Mouse (Mus musculus) ovary, postnatal 14 days (tissue): Measurements from ENCODE around the gene Dlgap1.
A peak's percentile ranks its signal among the peaks of the same experiment; 100 is the strongest.
"Not testable (repeated sequence)": the region's sequence is repeated elsewhere in the genome, so short reads cannot be mapped to it uniquely, and the experiment has no call there.

ENCODE experiments used
- DNase-seq: peaks from one replicate; pipeline ENCODE4 v3.0.0; 2022; ENCODE audit warnings: low spot score

Dlgap1 gene

DNA sequence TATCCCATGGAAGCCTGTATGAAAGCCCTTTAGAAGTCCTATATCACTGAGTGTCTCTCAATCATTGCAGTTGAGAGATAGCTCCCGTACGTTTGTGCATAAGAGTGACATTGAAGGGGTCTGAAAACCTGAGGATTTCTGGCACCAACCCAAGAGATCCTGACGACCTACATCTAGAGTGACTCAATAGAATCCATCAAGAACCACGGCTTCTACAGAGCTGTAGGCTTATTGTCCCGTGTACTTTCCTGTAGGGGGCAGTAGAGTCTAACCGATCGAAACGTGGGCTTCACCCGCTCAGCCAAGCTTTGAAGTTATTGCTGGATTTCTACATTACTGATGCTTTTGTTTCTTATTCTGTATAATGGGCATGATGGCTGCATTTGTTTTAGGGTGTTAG, 558.2 kb downstream of the Dlgap1 start:
- peak; percentile 25 for DNase-seq

GRCm38 (mm10) chr17:70528196-70529187, 559.6 kb downstream of the Dlgap1 start:
- DNase-seq: no peak

GRCm38 (mm10) chr17:70534321-70534720, 565.4 kb downstream of the Dlgap1 start:
- DNase-seq: no peak

GRCm38 (mm10) chr17:70541816-70542215, 572.9 kb downstream of the Dlgap1 start:
- DNase-seq: no peak

- no peak for DNase-seq
These were observed 581.9 kb downstream of the Dlgap1 start for GRCm38 (mm10) chr17:70550793-70551192.

- DNase-seq: no peak
These were observed 592.7 kb downstream of the Dlgap1 start for GRCm38 (mm10) chr17:70561547-70561946.

DNA sequence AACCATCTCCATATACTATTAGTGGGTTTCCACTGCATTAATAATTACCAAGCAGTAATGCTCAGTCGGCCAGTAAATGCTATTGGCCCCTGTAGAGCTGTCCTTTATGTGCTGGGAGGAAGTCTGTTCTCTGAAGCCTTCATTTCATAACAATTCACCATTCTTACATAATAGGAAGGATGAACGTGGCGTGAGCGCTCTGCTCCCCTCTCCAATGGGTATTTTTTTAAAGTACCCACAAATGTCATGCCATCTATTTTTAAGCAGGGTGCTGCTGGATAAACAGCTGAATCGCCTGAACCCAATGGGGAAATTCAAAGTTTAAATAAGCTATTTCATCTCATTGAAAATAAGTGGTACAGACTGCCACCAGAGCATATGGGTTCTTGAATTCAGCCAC, 602.0 kb downstream of the Dlgap1 start:
- no peak for DNase-seq

GRCm38 (mm10) chr17:70583042-70583441, 614.2 kb downstream of the Dlgap1 start:
- DNase-seq: no peak

DNA sequence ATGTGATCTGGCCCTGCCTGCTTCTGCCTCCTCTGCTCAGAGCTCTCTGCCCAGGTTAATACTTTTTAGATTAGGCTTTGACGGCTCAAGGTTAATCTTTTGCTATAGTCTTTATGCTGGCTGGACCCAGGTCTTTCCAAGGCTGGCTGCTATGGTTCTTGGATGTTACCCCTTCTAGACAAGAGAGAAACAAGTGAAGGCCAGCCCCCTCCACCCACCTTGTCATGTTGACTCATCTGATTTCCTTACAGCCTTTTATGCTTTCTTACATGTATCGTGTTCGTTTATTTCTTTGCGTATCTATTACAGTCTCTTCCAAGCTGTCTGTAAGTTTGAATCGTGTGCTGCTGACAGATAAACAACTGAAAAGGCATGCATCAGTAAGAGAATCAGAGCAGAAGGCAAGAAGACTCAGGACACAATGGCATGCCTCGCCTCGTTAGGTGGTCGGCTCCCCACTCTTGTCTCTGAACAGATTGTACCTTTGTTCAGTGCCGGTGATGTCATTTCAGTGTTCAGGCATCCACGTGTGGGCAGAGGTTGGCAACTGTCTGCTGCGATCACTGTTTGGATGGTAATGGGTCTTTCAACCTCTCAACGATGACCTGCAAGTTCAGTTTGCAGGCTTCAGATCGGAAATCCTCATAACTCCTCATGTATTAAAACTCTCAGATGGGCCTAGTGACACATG, 618.0 kb downstream of the Dlgap1 start:
- no peak for DNase-seq

- not testable (repeated sequence) for DNase-seq
These were observed 619.2 kb downstream of the Dlgap1 start for GRCm38 (mm10) chr17:70587975-70588630.

- DNase-seq: no peak
These were observed 619.8 kb downstream of the Dlgap1 start for GRCm38 (mm10) chr17:70588691-70589090.

DNA sequence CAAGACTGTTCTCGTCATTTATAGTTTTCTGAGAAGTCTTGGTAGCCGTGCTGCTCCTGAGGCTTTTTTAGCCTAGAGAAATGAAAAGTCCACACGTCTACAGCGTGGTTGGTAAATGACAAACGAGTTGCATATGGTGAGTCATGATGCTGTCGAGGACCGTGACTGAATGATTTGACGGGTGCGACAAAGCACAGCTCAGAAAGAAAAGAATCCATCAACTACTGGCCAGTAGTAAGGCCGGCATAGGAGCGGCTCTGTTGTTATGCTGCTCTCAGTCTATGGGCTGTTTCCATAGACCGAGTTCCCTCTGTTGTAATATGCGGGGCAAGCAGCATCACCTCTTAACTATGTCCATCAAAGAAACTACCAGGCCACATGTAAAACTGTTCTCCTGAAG, 620.3 kb downstream of the Dlgap1 start:
- DNase-seq: no peak

DNA sequence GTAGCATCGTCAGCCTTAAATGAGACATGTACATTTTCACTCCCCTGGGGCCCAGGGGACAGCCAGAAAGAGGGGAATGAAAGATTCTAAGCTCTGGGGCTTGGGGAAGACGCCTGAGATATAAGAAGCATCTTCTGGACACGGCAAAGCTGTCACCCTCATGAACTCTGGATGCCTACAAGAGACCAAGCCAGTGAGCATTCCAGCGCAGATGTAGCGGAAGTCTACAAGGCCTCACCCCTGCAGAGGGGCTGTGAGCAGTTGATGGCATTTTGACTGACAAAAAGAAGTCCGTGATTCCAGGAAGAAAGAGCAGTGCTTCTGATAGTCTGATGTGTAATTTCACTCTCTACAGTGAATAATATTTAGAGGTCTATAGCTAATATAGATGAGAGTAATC, 621.6 kb downstream of the Dlgap1 start:
- DNase-seq: no peak

- no peak for DNase-seq
These were observed 625.4 kb downstream of the Dlgap1 start for GRCm38 (mm10) chr17:70594277-70594676.

- DNase-seq: no peak
These were observed 627.5 kb downstream of the Dlgap1 start for GRCm38 (mm10) chr17:70596326-70596725.

GRCm38 (mm10) chr17:70600462-70600861, 631.6 kb downstream of the Dlgap1 start:
- DNase-seq: no peak

- DNase-seq: no peak
These were observed 633.2 kb downstream of the Dlgap1 start for GRCm38 (mm10) chr17:70602051-70602450.

GRCm38 (mm10) chr17:70605659-70606058, 636.8 kb downstream of the Dlgap1 start:
- DNase-seq: no peak

DNA sequence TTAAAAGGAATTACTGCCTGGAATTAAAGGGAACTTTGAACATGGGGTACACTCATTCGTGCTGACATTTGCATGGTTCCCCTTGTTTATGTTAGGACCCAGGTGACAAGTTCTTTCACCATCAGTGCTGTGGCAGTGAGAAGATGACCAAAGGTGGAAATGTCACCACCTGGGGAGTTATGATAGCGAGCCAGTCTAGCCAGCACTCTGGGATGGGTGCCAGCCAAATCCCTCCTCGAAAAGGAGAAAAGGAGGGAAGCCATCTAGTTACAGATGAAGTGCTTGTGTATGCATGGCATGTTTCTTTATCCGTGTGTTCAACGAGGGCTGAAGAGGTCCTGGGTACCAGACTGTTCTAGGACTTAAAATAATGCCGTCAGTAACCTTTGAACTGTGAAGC, 643.3 kb downstream of the Dlgap1 start:
- DNase-seq: no peak

DNA sequence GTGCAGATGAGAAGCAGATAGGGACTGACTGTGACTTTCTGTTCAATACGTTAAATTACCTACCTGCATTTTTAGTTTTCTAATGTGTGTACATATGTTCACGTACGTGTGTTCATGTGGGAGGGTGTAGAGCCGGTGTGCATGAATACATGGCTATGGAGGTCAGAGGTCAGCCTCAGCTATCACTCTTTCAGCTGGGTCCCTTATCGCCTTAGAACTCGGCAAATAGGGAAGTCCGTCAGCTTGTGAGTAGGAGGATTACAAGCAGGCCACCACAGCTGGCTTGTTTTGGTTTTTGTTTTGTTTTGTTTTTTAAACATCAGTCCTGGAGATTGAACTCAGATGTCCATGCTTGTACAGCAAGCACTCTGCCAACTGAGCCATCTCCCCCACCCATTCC, 645.0 kb downstream of the Dlgap1 start:
- no peak for DNase-seq

DNA sequence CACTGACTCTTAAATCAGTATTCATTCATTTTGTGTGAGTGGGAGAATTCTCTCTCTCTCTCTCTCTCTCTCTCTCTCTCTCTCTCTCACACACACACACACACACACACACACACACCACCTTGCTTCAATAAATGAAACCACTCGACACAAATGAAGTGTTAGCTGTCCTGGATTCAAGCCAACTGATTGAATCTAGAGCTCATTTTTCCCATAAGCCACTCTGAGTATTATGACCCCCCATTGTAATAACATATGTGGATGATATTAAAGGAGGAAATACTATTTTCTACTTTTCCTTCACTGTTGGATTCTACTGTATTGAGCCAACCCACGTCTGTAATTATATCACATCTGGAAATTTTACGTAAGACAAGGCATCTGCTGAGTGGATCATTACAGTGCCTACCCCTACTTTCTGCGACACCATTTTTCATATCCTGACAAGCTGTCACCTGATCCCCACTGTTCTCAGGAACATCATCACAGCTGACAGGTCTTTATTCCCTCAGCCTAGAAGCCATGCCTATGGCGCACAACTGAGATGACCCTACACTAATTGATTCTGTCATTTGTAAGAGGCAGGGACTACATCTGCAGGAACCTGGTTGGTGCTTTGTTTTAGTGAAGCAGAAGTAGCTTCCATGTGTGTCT, 645.7 kb downstream of the Dlgap1 start:
- DNase-seq: no peak

- no peak for DNase-seq
These were observed 653.6 kb downstream of the Dlgap1 start for GRCm38 (mm10) chr17:70622493-70622892.
